Mouse (Mus musculus) heart, embryonic 11.5 days (tissue): ENCODE results near the gene Sft2d1. TPM values are rescaled to one million over a fixed set of nuclear protein-coding genes. Genes with fewer than 3 reads are reported as not detected.
"Not testable (repeated sequence)": the region's sequence is repeated elsewhere in the genome, so short reads cannot be mapped to it uniquely, and the experiment has no call there.

ENCODE experiments used
- ATAC-seq: fragments of 200-750 bp; cut with Nextera tagmentation; replicated peaks from 2 replicates; pipeline ENCODE4 v1.8.0; 2017; ENCODE audit warnings: moderate library complexity; ENCODE audit not compliant: insufficient number of reproducible peaks, low FRiP score, low TSS enrichment
- H3K27ac ChIP-seq: fragments of 300-500 bp; sonication (generic); 2 replicates; pipeline ENCODE4 v1.5.1; 2014; ENCODE audit warnings: mild to moderate bottlenecking, low read depth, low read length
- H3K27me3 ChIP-seq: fragments of 300-500 bp; sonication (generic); 2 replicates; pipeline ENCODE4 v1.6.1; 2014; ENCODE audit warnings: mild to moderate bottlenecking, low read length, mixed read lengths; ENCODE audit not compliant: control insufficient read depth, insufficient read depth
- H3K36me3 ChIP-seq: fragments of 300-500 bp; sonication (generic); 2 replicates; pipeline ENCODE4 v1.6.1; 2014; ENCODE audit warnings: mild to moderate bottlenecking, low read length, moderate library complexity, mixed read lengths; ENCODE audit not compliant: control insufficient read depth, insufficient read depth
- H3K4me1 ChIP-seq: fragments of 300-500 bp; sonication (generic); 2 replicates; pipeline ENCODE4 v1.6.1; 2014; ENCODE audit warnings: low read length; ENCODE audit not compliant: control insufficient read depth, insufficient read depth
- H3K4me2 ChIP-seq: fragments of 300-500 bp; sonication (generic); 2 replicates; pipeline ENCODE4 v1.6.1; 2014; ENCODE audit warnings: mild to moderate bottlenecking, moderate library complexity
- H3K4me3 ChIP-seq: fragments of 300-500 bp; sonication (generic); 2 replicates; pipeline ENCODE4 v1.5.1; 2014; ENCODE audit warnings: low read depth, low read length
- H3K9ac ChIP-seq: fragments of 300-500 bp; sonication (generic); 2 replicates; pipeline ENCODE4 v1.6.1; 2014; ENCODE audit warnings: mild to moderate bottlenecking, low read depth, low read length, moderate library complexity
- H3K9me3 ChIP-seq: fragments of 300-500 bp; sonication (generic); replicated peaks from 2 replicates; pipeline ENCODE4 v1.6.1; 2016; ENCODE audit warnings: low read length; ENCODE audit not compliant: control insufficient read depth
- WGBS: fragments of 180-500 bp; shearing (Covaris S2); extraction: QIAGEN DNeasy Blood & Tissue Kit; methylation state at CpG from one replicate; pipeline ENCODE4 v1.1.7; 2014; ENCODE audit not compliant: insufficient replicate concordance; 5-methylcytosine and 5-hydroxymethylcytosine counted together
- polyA plus RNA-seq: library from polyadenylated mRNA; unstranded; fragments of >200 nt; fragmentation: Nextera tagmentation; extraction: Ambion mirVana; gene quantifications from 2 replicates; pipeline ENCODE4 v1.2.1, GENCODE M21; 2014

The Sft2d1 gene
- polyA plus RNA-seq, 1 experiment from 2014 or later = 66.9 TPM

DNA sequence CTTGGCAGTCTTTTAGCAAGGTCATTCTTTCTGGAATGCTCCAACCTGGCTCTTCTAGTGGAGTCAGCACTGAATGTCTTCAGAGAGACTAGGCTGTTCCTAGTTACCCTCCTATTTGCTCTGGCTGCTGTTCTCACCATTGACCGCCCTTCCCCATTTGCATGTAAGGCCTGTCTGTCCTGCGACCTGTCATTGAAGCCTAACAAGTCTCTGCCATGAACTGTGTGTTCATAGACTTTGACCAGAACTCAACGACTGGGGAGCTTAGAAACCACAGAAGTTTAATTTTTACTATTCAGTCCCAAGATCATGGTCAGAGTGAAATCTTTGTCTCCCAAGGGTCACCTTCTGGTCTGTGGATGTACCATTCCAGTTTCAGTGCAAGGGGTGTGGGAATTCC is 3.1 kb downstream of the Sft2d1 start:
- H3K4me3 ChIP-seq = no peak overlapping the region
- no peak overlapping the region for H3K9ac ChIP-seq
- no peak overlapping the region for H3K4me2 ChIP-seq
- ATAC-seq = no peak
- H3K9me3 ChIP-seq = no peaks in the 10 kb centered on the region
- H3K4me1 ChIP-seq = peaks cover 11% of the 10 kb centered on the region
- no peaks in the 10 kb centered on the region; the same call in 1 of the 2 replicates for H3K36me3 ChIP-seq
- WGBS = 85% methylated on average over 3 of the region's 3 CpGs
- no peak overlapping the region for H3K27ac ChIP-seq
- H3K27me3 ChIP-seq = no peaks in the 10 kb centered on the region

- 87% methylated on average over 1 of the region's 1 CpGs for WGBS
Measured at GRCm38 (mm10) chr17:8316251-8316650, 5.3 kb downstream of the Sft2d1 start.

DNA sequence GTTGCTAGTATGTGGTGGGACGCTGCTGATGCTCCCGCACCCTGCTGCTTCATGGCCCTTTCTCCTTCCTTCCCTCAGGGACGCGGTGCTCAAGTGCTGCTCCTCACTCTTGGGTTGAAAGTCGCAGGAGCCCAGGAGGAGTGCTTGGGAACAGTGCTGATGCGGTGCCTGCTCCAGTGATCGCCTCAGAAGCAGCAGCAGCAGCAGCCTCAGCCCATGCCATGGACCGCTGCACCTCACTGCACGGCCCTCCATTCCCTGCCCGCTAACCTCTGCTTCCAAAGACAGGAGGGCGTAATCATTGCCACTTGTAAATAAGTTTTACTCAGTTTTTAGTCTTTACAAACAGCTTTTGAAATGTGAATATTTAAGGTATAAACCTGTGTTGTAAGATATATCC is 16.0 kb downstream of the Sft2d1 start:
- not testable (repeated sequence) for H3K36me3 ChIP-seq, H3K4me1 ChIP-seq, H3K27ac ChIP-seq, H3K27me3 ChIP-seq, H3K9ac ChIP-seq, H3K4me3 ChIP-seq, H3K4me2 ChIP-seq, H3K9me3 ChIP-seq, ATAC-seq
- 92% methylated on average over 9 of the region's 11 CpGs for WGBS

More at GRCm38 (mm10) chr17:8316251-8316650, 5.3 kb downstream of the Sft2d1 start:
- Histone ChIP-seq H3K27ac (no peak overlapping the region), H3K4me2 (no peak overlapping the region), H3K36me3 (no peaks in the 10 kb centered on the region; the same call in 1 of the 2 replicates), H3K27me3 (no peaks in the 10 kb centered on the region), H3K9ac (no peak overlapping the region), H3K9me3 (no peaks in the 10 kb centered on the region), H3K4me1 (peaks cover 11% of the 10 kb centered on the region), H3K4me3 (no peak overlapping the region)
- ATAC-seq = no peak

GRCm38 (mm10) chr17:8328511-8329174 is 17.7 kb downstream of the Sft2d1 start:
- Histone ChIP-seq H3K27me3 (no peaks in the 10 kb centered on the region), H3K4me1 (no peaks in the 10 kb centered on the region), H3K4me3 (no peak overlapping the region), H3K27ac (no peak overlapping the region), H3K9me3 (no peaks in the 10 kb centered on the region), H3K4me2 (no peak overlapping the region), H3K36me3 (peaks cover 6% of the 10 kb centered on the region; the same call in 1 of the 2 replicates), H3K9ac (no peak overlapping the region)
- ATAC-seq = no peak
- WGBS = 60% methylated on average over 7 of the region's 7 CpGs

DNA sequence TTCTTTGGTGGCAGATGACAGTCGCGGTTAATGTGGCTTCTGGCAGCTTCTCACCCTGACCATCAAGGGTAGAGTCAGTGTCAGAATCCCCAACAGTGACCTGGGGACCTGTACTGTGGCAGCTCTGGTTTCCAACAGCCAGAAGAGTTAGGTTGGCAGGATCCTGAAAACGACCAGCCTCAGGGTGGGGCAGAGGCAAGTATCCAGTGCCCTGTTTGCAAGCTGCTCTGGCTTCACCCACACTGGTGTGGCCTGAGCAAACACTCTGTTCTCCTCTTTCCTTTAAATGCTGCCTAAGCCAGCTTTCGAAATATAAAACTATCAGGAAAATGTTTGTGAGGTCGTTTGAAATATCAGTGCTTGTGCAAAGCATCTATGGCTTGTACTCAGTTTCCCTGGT is 19.7 kb downstream of the Sft2d1 start:
- ATAC-seq = no peak
- Histone ChIP-seq H3K27ac (no peak overlapping the region), H3K9ac (no peak overlapping the region), H3K9me3 (no peaks in the 10 kb centered on the region), H3K4me2 (no peak overlapping the region), H3K27me3 (no peaks in the 10 kb centered on the region), H3K4me3 (no peak overlapping the region), H3K36me3 (peaks cover 5% of the 10 kb centered on the region; the same call in 1 of the 2 replicates), H3K4me1 (no peaks in the 10 kb centered on the region)
- WGBS = 72% methylated on average over 5 of the region's 5 CpGs

- WGBS = no CpG with 5 or more reads among the region's 5 CpGs
- ATAC-seq, H3K27ac ChIP-seq, H3K4me3 ChIP-seq, H3K4me2 ChIP-seq, H3K9me3 ChIP-seq, H3K36me3 ChIP-seq, H3K9ac ChIP-seq: not testable (repeated sequence)
- Histone ChIP-seq H3K27me3 (peaks cover 40% of the 10 kb centered on the region), H3K4me1 (peaks cover 10% of the 10 kb centered on the region)
Measured at GRCm38 (mm10) chr17:8337159-8337558, 26.3 kb downstream of the Sft2d1 start, which contains the start of gene Prr18. TSS of gene Prr18 (plus strand) at chr17:8337459.

DNA sequence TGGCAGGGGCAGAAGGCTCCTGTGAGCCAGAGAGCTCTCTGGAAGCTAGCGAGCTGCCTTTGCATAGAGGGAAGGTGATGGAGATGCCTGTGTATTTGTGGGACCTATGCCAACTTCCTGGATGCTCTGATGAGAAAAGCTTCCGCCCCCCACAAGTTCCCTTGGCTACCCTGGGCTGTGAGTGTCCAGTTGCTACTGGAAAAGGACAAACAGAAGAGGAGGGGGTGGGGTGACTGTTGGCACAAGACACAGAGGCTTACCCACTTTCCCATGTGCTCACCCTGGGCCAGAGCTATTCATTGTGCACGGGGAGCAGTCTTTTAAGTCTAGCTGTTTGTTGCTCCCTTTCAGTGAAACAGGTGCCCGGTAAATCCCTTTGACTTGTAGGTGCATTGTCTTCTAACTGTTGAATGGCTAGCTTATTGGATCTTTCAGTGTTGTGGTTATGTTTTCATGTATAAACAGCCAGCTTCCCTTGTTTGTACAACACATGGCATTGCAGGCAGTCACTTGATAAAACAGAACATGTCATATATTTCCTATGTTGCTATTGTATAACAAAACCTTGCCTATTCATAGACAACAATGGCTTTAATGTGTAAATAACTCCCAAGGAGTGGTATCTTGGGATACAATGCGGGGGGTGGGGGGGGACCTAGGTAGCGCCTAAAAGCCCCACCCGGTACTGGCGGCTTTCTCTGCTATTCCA is 28.9 kb downstream of the Sft2d1 start:
- Histone ChIP-seq H3K27me3 (peaks cover 55% of the 10 kb centered on the region), H3K4me1 (peaks cover 10% of the 10 kb centered on the region), H3K9me3 (no peaks in the 10 kb centered on the region), H3K9ac (no peak overlapping the region), H3K27ac (no peak overlapping the region), H3K4me2 (peak overlapping the region; percentile 98; the same call in 1 of the 2 replicates), H3K4me3 (peak overlapping the region; percentile 52), H3K36me3 (no peaks in the 10 kb centered on the region)
- ATAC-seq = no peak
- 29% methylated on average over 8 of the region's 8 CpGs for WGBS

DNA sequence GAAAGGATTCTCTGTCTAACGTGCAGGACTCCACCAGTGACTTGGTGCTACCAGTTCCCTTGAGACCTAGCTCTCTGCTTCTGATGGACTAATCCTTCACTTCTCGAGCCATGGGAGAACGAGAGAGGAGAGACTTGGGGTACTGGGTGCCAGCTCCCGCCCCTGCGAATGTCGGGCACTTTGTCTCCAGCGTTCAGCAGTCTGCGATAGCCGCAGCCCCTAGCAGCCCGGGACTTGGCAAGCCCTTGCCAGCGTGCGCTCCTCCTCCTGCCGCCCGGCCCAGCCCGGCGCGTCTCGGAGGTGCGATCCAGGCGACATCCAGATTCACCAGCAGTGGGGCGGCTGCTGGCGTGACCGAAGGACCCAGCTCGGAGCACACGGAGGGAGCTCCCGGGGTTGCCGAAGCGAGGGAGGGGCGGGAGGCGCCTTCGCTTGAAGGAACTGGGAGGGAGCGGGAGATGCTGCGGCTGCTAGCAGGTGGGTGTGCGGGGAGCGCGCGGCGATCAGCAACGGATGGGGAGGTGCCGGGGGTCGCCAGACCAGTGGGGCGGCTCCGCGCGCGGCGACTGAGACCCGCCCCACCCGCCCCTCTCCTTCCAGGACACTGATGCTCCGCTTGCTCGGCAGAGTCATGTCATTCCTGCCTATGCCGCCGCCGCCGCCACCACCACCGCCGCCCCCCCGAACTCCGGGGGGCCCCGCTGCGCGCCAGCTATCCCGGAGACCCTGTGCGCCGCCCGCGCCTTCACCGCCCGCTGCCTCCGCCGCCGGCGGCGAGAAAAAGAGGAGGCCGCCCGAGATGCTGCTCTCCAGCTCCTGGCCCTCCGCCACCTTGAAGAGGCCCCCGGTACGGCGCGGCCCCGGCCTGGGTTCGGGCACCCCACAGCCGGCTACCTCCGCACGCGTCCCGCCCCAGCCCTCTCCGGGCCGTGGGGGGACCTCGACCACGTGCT is 29.8 kb downstream of the Sft2d1 start:
- peak overlapping the region; percentile 52 for H3K4me3 ChIP-seq
- WGBS = under 1% methylated on average over 52 of the region's 92 CpGs
- no peak for ATAC-seq
- no peaks in the 10 kb centered on the region for H3K36me3 ChIP-seq
- H3K9me3 ChIP-seq = no peaks in the 10 kb centered on the region
- H3K4me1 ChIP-seq = peaks cover 10% of the 10 kb centered on the region
- peaks cover 55% of the 10 kb centered on the region for H3K27me3 ChIP-seq
- H3K9ac ChIP-seq = peak overlapping the region; percentile 13
- H3K4me2 ChIP-seq = peak overlapping the region; percentile 98
- H3K27ac ChIP-seq = no peak overlapping the region
